Mouse (Mus musculus) forebrain, embryonic 11.5 days (tissue): Measurements from ENCODE around the gene Pcp4. TPM values are rescaled to one million over a fixed set of nuclear protein-coding genes. Genes with fewer than 3 reads are reported as not detected.

Experiments
- ATAC-seq: fragments of 200-750 bp; cut with Nextera tagmentation; replicated peaks from 2 replicates; pipeline ENCODE4 v1.8.0; 2017; ENCODE audit warnings: moderate TSS enrichment; ENCODE audit not compliant: low FRiP score
- DNase-seq: peaks from one replicate; pipeline ENCODE4 v3.0.0-alpha.2; 2017; ENCODE audit warnings: low spot score
- H3K27ac ChIP-seq: fragments of 300-500 bp; sonication (generic); 2 replicates; pipeline ENCODE4 v1.5.1; 2014; ENCODE audit warnings: low read depth, low read length
- H3K27me3 ChIP-seq: fragments of 300-500 bp; sonication (generic); 2 replicates; pipeline ENCODE4 v1.6.1; 2014; ENCODE audit warnings: mild to moderate bottlenecking, low read length, mixed read lengths; ENCODE audit not compliant: control insufficient read depth, insufficient read depth
- H3K36me3 ChIP-seq: fragments of 300-500 bp; sonication (generic); 2 replicates; pipeline ENCODE4 v1.6.1; 2014; ENCODE audit warnings: mild to moderate bottlenecking, low read length, moderate library complexity, mixed read lengths; ENCODE audit not compliant: control insufficient read depth, insufficient read depth
- H3K4me1 ChIP-seq: fragments of 300-500 bp; sonication (generic); replicated peaks from 2 replicates; pipeline ENCODE4 v1.6.1; 2014; ENCODE audit warnings: low read length, mixed read lengths; ENCODE audit not compliant: control insufficient read depth, insufficient read depth
- H3K4me2 ChIP-seq: fragments of 300-500 bp; sonication (generic); 2 replicates; pipeline ENCODE4 v1.6.1; 2014; ENCODE audit warnings: low read depth, mild to moderate bottlenecking, low read length, moderate library complexity, mixed read lengths; ENCODE audit not compliant: severe bottlenecking
- H3K4me3 ChIP-seq: fragments of 300-500 bp; sonication (generic); 2 replicates; pipeline ENCODE4 v1.5.1; 2014; ENCODE audit warnings: low read depth, low read length
- H3K9ac ChIP-seq: fragments of 300-500 bp; sonication (generic); 2 replicates; pipeline ENCODE4 v1.6.1; 2014; ENCODE audit warnings: low read length
- H3K9me3 ChIP-seq: fragments of 300-500 bp; sonication (generic); 2 replicates; pipeline ENCODE4 v1.6.1; 2016; ENCODE audit warnings: low read length, mixed read lengths; ENCODE audit not compliant: control insufficient read depth
- WGBS: fragments of 180-500 bp; shearing (Covaris S2); extraction: QIAGEN DNeasy Blood & Tissue Kit; methylation state at CpG from one replicate; pipeline ENCODE4 v1.1.7; 2014; 5-methylcytosine and 5-hydroxymethylcytosine counted together
- polyA plus RNA-seq: library from polyadenylated mRNA; unstranded; fragments of >200 nt; fragmentation: Nextera tagmentation; extraction: Ambion mirVana; gene quantifications from 2 replicates; pipeline ENCODE4 v1.2.1, GENCODE M21; 2014

The Pcp4 gene
- polyA plus RNA-seq, 1 experiment from 2014 or later, result 9.4 TPM

DNA sequence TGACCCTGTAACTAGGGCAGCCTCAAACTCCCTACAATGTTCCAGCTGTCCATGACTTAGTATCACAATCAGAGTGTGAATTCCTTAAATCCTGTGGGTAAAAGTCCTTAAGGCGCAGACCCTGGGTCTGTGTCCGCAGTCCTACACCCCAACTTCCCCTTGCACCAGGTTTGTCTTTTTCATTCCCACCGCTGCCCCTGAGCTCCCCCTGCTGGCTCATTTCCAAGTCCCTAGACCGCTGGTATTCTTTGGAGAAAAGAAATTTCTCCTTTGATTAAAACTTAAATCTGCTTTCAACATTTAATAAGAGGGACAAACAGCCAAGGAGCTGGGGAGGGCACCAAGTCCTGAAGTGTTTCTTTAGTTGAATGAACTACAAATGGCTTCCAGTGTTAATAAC lies 2.2 kb downstream of the Pcp4 start:
- no peaks in the 10 kb centered on the region for H3K27me3 ChIP-seq
- no peaks in the 10 kb centered on the region for H3K36me3 ChIP-seq
- H3K4me1 ChIP-seq, result no peaks in the 10 kb centered on the region
- ATAC-seq (no peak), DNase-seq (no peak)
- no peak overlapping the region for H3K4me3 ChIP-seq
- 53% methylated on average over 4 of the region's 4 CpGs for WGBS
- no peak overlapping the region for H3K9ac ChIP-seq
- H3K9me3 ChIP-seq, result no peaks in the 10 kb centered on the region
- H3K27ac ChIP-seq, result no peak overlapping the region
- no peak overlapping the region for H3K4me2 ChIP-seq

DNA sequence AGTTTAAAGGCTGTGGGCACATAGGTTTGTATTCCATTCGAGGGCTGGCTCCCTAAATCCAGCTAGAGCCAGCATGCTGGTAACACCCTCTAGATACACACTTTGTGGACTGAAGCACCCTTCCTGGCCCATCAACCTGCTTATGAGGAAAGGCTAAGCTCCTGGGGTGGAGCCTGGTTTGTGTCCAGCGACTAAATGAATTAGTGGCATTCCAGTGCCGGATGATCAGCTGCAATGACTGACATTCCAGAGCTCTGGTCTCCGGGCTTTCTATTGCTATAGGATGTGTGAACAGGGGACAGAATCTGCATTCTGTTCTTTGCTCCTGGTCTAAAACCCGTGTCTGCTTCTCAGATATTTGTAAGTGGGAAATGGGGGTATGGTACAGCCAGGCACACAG lies 5.0 kb downstream of the Pcp4 start:
- Histone ChIP-seq H3K27me3 (no peaks in the 10 kb centered on the region), H3K9ac (no peak overlapping the region), H3K4me1 (no peaks in the 10 kb centered on the region), H3K4me3 (no peak overlapping the region), H3K9me3 (no peaks in the 10 kb centered on the region), H3K36me3 (no peaks in the 10 kb centered on the region), H3K27ac (no peak overlapping the region), H3K4me2 (no peak overlapping the region)
- WGBS, result 39% methylated on average over 5 of the region's 5 CpGs
- no peak for ATAC-seq
- DNase-seq, result no peak

DNA sequence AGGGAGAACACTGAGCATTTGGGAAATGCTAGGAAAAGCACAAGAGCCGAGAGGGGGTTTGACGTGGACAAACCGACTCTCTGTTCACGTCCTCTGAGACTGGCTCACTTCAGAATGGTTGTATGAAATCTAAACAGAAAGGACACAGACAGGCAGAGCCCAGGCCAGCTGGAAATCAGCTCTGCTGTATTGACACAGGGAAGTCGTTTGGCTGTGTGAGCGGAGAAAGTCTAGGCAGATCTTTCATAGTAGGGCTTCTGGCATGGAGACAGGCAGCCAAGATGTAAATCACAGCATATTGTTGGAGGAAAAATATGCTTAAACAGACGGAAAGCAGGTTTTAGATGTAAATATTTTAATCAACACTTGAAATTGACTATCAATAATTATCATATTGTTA lies 5.4 kb downstream of the Pcp4 start:
- 71% methylated on average over 7 of the region's 7 CpGs for WGBS
- H3K4me2 ChIP-seq, result no peak overlapping the region
- H3K4me1 ChIP-seq, result no peaks in the 10 kb centered on the region
- H3K27me3 ChIP-seq, result no peaks in the 10 kb centered on the region
- ATAC-seq, result no peak
- H3K9ac ChIP-seq, result no peak overlapping the region
- H3K36me3 ChIP-seq, result no peaks in the 10 kb centered on the region
- H3K27ac ChIP-seq, result no peak overlapping the region
- no peaks in the 10 kb centered on the region for H3K9me3 ChIP-seq
- DNase-seq, result no peak
- H3K4me3 ChIP-seq, result no peak overlapping the region

DNA sequence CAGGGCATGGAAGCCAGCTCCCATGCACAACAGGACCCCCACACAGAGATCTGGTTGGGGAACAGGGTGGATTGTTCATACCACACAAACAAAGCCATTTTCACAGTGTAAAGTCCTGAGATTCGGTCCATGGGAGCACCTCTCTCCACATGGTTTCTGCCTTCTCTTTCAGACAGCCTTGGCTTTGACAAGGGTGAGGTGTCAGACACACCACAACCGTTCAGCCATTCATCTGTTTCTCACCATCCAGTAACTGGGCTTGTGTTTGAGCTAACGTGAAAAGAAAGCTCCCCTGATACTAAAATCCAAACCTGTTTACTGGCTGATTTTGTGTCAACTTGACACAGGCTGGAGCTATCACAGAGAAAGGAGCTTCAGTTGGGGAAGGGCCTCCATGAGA lies 6.8 kb downstream of the Pcp4 start:
- no peak overlapping the region for H3K4me2 ChIP-seq
- 82% methylated on average over 3 of the region's 3 CpGs for WGBS
- no peak for DNase-seq

DNA sequence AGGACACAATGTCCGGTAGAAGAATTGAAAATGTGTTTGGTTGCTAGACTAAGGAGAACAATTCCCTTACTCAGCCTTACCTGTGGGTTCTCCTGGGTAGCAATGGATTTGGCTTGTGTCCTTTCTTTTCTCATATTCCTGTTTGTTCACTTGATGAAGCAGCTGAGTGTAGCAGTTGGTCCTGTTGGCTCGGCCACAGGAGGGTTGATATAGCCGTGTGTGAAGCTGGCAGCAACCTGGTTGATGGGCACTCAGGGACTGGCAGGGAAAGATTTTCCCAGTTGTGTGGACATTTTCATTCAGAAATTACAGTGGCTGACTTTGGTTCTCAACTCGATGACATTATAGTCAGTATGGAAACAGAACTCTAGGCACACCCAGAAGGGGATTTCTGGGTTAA lies 14.4 kb downstream of the Pcp4 start:
- H3K36me3 ChIP-seq, result no peaks in the 10 kb centered on the region
- H3K27me3 ChIP-seq, result no peaks in the 10 kb centered on the region
- no peaks in the 10 kb centered on the region for H3K4me1 ChIP-seq
- no peak for DNase-seq
- ATAC-seq, result no peak
- no peaks in the 10 kb centered on the region for H3K9me3 ChIP-seq
- H3K4me3 ChIP-seq, result no peak overlapping the region
- no peak overlapping the region for H3K4me2 ChIP-seq
- no peak overlapping the region for H3K9ac ChIP-seq
- H3K27ac ChIP-seq, result no peak overlapping the region
- 87% methylated on average over 4 of the region's 4 CpGs for WGBS

More for the DNA sequence above, 6.8 kb downstream of the Pcp4 start:
- Histone ChIP-seq H3K36me3 (no peaks in the 10 kb centered on the region), H3K4me3 (no peak overlapping the region), H3K4me1 (no peaks in the 10 kb centered on the region), H3K27me3 (no peaks in the 10 kb centered on the region), H3K9ac (no peak overlapping the region), H3K9me3 (no peaks in the 10 kb centered on the region), H3K27ac (no peak overlapping the region)
- ATAC-seq, result no peak

DNA sequence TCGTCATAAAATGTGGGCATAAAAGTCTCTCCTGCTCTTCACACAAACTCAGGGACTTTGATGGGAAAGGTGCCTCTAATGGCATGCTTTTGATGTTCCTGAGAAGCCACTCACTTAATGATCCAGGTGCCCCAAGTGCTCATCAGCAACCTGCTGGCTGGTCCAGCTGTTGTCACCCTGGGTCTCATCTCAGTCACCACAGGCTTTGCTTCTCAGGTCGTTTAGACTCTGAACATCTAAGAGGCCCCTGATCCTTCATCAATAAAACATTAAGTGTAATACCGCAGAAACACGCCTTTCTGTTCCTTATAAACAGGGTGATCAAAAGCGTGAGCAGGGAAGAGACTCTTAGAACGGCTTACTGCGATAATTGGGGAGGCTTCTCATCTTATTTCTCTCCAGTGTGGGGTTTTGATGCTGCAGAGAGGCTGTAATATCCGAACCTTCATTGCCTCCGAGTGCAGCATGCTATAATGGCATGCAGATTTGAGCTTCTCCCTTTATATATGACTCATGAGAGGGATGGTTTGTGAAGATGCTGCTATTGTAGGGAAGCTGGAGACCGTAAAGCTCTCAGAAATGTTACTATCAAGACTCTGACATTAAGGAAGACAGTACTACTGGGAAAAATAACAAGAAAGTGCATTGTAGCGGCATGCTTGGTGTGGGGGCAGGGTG lies 19.7 kb downstream of the Pcp4 start:
- Histone ChIP-seq H3K36me3 (no peaks in the 10 kb centered on the region), H3K4me3 (no peak overlapping the region), H3K9me3 (no peaks in the 10 kb centered on the region), H3K9ac (no peak overlapping the region), H3K27me3 (no peaks in the 10 kb centered on the region), H3K4me1 (no peaks in the 10 kb centered on the region), H3K27ac (no peak overlapping the region), H3K4me2 (no peak overlapping the region)
- ATAC-seq (no peak), DNase-seq (no peak)
- 77% methylated on average over 11 of the region's 11 CpGs for WGBS

DNA sequence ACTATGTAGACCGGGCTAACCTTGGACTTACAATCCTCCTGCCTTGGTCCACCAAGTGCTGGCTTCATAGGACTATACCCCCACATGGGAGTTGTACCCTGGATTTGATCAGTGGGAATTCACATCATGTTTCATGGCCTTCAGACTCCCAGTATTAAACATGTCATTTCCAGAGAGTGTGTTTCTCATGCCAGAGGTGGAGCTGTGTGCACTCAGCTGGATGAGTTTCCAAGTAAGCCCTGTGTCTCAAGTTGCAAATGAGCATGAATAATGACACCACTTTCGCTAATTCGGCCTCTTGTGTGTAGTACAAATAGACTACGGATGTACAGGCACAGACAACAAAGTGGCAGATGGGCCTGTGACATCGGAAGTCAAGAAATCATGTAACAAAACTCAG lies 20.6 kb downstream of the Pcp4 start:
- no peak overlapping the region for H3K4me2 ChIP-seq
- no peak overlapping the region for H3K4me3 ChIP-seq
- ATAC-seq, result no peak
- H3K9me3 ChIP-seq, result no peaks in the 10 kb centered on the region
- no peak overlapping the region for H3K27ac ChIP-seq
- WGBS, result 89% methylated on average over 5 of the region's 5 CpGs
- H3K27me3 ChIP-seq, result no peaks in the 10 kb centered on the region
- no peaks in the 10 kb centered on the region for H3K36me3 ChIP-seq
- no peak for DNase-seq
- H3K4me1 ChIP-seq, result no peaks in the 10 kb centered on the region
- H3K9ac ChIP-seq, result no peak overlapping the region

DNA sequence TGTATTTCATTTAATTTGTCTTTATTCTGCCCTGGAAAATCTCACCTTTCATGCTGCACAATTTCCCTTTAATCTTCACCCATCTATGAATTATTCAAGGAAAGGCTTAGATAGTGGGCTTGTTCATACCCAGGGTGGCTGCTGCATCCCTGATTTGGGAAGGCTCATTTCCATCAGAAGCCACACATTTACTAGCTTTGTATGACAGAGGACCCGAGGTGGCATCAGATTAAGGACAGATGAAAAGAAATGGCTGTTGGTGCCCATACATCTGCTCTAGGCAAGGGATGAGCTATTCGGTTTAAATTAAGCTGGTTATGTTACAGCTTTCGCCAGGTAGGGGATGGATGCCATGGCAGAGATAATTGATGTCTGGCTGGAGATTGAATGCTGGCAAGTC lies 24.1 kb downstream of the Pcp4 start:
- H3K9ac ChIP-seq, result no peak overlapping the region
- H3K27me3 ChIP-seq, result no peaks in the 10 kb centered on the region
- H3K9me3 ChIP-seq, result no peaks in the 10 kb centered on the region
- ATAC-seq (no peak), DNase-seq (no peak)
- no peaks in the 10 kb centered on the region for H3K36me3 ChIP-seq
- WGBS, result 84% methylated on average over 3 of the region's 3 CpGs
- no peak overlapping the region for H3K27ac ChIP-seq
- H3K4me3 ChIP-seq, result no peak overlapping the region
- H3K4me2 ChIP-seq, result no peak overlapping the region
- no peaks in the 10 kb centered on the region for H3K4me1 ChIP-seq

DNA sequence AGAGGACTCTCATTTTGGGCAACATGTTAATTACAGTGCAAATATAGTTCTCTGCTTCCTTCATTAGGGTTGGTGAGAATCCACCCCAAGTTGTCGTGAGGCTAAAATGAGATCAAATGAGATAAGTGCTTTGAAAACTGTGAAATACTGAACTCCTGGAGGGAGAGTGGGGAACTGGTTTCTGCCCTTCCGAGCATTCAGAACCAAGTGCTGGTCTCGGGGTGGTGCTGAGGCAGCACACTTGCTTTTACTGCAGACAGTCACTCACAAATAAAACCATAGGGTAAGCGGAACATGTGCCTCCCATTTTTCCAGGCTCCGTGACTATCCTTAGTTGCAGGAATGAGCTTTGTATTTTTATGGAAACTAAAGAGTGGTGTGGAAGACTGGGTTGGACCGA lies 26.7 kb downstream of the Pcp4 start:
- Histone ChIP-seq H3K9me3 (no peaks in the 10 kb centered on the region), H3K27ac (no peak overlapping the region), H3K4me1 (no peaks in the 10 kb centered on the region), H3K4me3 (no peak overlapping the region), H3K27me3 (no peaks in the 10 kb centered on the region), H3K9ac (no peak overlapping the region), H3K36me3 (no peaks in the 10 kb centered on the region), H3K4me2 (no peak overlapping the region)
- 83% methylated on average over 6 of the region's 6 CpGs for WGBS
- ATAC-seq, result no peak
- DNase-seq, result no peak
